Mouse (Mus musculus) forebrain, embryonic 14.5 days (tissue): ENCODE data around the gene Slc31a2. TPM values are rescaled to one million over a fixed set of nuclear protein-coding genes. Genes with fewer than 3 reads are reported as not detected.
"Not testable (repeated sequence)": the region's sequence is repeated elsewhere in the genome, so short reads cannot be mapped to it uniquely, and the experiment has no call there.

Source experiments
- ATAC-seq: fragments of 200-750 bp; cut with Nextera tagmentation; 2 replicates; pipeline ENCODE4 v1.8.0; 2017; ENCODE audit warnings: mild to moderate bottlenecking, moderate library complexity
- DNase-seq: peaks from one replicate; pipeline ENCODE4 v3.0.0-alpha.2; 2015; ENCODE audit warnings: low spot score
- H3K27ac ChIP-seq: fragments of 300-500 bp; sonication (generic); 2 replicates; pipeline ENCODE4 v1.5.1; 2014; ENCODE audit warnings: low read depth, mild to moderate bottlenecking, control low read depth, low read length, moderate library complexity
- H3K27me3 ChIP-seq: fragments of 300-500 bp; sonication (generic); replicated peaks from 2 replicates; pipeline ENCODE4 v1.6.1; 2014; ENCODE audit warnings: low read length, control low read depth, mixed read lengths; ENCODE audit not compliant: control insufficient read depth, insufficient read depth
- H3K36me3 ChIP-seq: fragments of 300-500 bp; sonication (generic); 2 replicates; pipeline ENCODE4 v1.6.1; 2014; ENCODE audit warnings: low read length, control low read depth; ENCODE audit not compliant: control insufficient read depth, insufficient read depth
- H3K4me1 ChIP-seq: fragments of 300-500 bp; sonication (generic); 2 replicates; pipeline ENCODE4 v1.6.1; 2014; ENCODE audit warnings: antibody characterized with exemption, low read length, control low read depth; ENCODE audit not compliant: control insufficient read depth, insufficient read depth
- H3K4me2 ChIP-seq: fragments of 300-500 bp; sonication (generic); 2 replicates; pipeline ENCODE4 v1.6.1; 2014; ENCODE audit warnings: mild to moderate bottlenecking, control low read depth, low read length
- H3K4me3 ChIP-seq: fragments of 300-500 bp; sonication (generic); 2 replicates; pipeline ENCODE4 v1.5.1; 2014; ENCODE audit warnings: low read depth, low read length, control low read depth
- H3K9ac ChIP-seq: fragments of 300-500 bp; sonication (generic); 2 replicates; pipeline ENCODE4 v1.6.1; 2014; ENCODE audit warnings: mild to moderate bottlenecking, low read length, control low read depth, moderate library complexity
- H3K9me3 ChIP-seq: fragments of 300-500 bp; sonication (generic); replicated peaks from 2 replicates; pipeline ENCODE4 v1.6.1; 2016; ENCODE audit warnings: low read length, control low read depth, mixed read lengths; ENCODE audit not compliant: control insufficient read depth
- whole genome bisulfite sequencing: fragments of 180-500 bp; shearing (Covaris S2); extraction: QIAGEN DNeasy Blood & Tissue Kit; methylation state at CpG from one replicate; pipeline ENCODE4 v1.1.7; 2014; 5-methylcytosine and 5-hydroxymethylcytosine counted together
- polyA plus RNA-seq: library from polyadenylated mRNA; unstranded; fragments of >200 nt; fragmentation: Nextera tagmentation; extraction: Ambion mirVana; gene quantifications from 2 replicates; pipeline ENCODE4 v1.2.1, GENCODE M21; 2014

The Slc31a2 gene
- polyA plus RNA-seq, 1 experiment from 2014 or later, result 4.0 TPM

DNA sequence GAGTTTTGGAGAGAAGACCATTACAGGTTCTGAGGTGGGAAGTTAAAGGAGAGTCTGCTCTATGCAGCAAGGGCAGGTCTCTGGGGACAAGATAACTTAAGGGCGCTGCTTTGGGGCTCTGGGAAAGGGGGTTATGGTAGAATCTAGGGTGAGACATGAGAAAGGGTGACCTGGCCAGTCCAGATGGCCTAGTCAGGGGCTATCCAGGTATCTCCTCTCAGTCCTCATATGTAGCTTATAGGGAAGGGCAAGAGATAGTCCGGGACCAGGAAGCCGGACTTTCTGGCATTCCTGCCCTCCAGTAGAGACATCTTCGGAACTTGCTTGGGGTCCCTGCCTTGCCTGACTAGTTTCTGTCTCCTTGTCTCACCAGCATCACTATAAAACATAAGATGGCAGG is 10.6 kb upstream of the Slc31a2 start:
- 90% methylated on average over 4 of the region's 4 CpGs for WGBS
- no peak for DNase-seq
- ATAC-seq, result no peak

GRCm38 (mm10) chr4:62254551-62254950 is 7.8 kb upstream of the Slc31a2 start:
- Histone ChIP-seq H3K4me2 (no peak overlapping the region), H3K27ac (no peak overlapping the region), H3K4me1 (no peaks in the 10 kb centered on the region), H3K4me3 (no peak overlapping the region), H3K27me3 (no peaks in the 10 kb centered on the region), H3K9me3 (no peaks in the 10 kb centered on the region), H3K36me3 (no peaks in the 10 kb centered on the region), H3K9ac (no peak overlapping the region)
- ATAC-seq (no peak), DNase-seq (no peak)
- 65% methylated on average over 8 of the region's 8 CpGs for WGBS

More for the DNA sequence above, 10.6 kb upstream of the Slc31a2 start:
- H3K4me3 ChIP-seq, result no peak overlapping the region
- H3K27ac ChIP-seq, result no peak overlapping the region
- H3K9me3 ChIP-seq, result no peaks in the 10 kb centered on the region
- no peak overlapping the region for H3K4me2 ChIP-seq
- H3K27me3 ChIP-seq, result no peaks in the 10 kb centered on the region
- no peaks in the 10 kb centered on the region for H3K4me1 ChIP-seq
- no peaks in the 10 kb centered on the region for H3K36me3 ChIP-seq
- H3K9ac ChIP-seq, result no peak overlapping the region

GRCm38 (mm10) chr4:62256931-62257330 is 5.4 kb upstream of the Slc31a2 start:
- DNase-seq, result no peak
- 36% methylated on average over 8 of the region's 8 CpGs for WGBS
- no peak overlapping the region for H3K4me3 ChIP-seq

GRCm38 (mm10) chr4:62263133-62263844 is 927 bp downstream of the Slc31a2 start:
- no peaks in the 10 kb centered on the region for H3K27me3 ChIP-seq
- 37% methylated on average over 7 of the region's 7 CpGs for WGBS
- H3K9ac ChIP-seq, result no peak overlapping the region
- H3K9me3 ChIP-seq, result no peaks in the 10 kb centered on the region
- ATAC-seq (no peak), DNase-seq (peak; percentile 44)
- H3K4me1 ChIP-seq, result no peaks in the 10 kb centered on the region
- no peaks in the 10 kb centered on the region for H3K36me3 ChIP-seq
- H3K4me3 ChIP-seq, result no peak overlapping the region
- no peak overlapping the region for H3K27ac ChIP-seq
- no peak overlapping the region for H3K4me2 ChIP-seq

More at GRCm38 (mm10) chr4:62256931-62257330, 5.4 kb upstream of the Slc31a2 start:
- Histone ChIP-seq H3K36me3 (no peaks in the 10 kb centered on the region), H3K9me3 (no peaks in the 10 kb centered on the region), H3K9ac (no peak overlapping the region), H3K4me2 (no peak overlapping the region), H3K4me1 (no peaks in the 10 kb centered on the region), H3K27me3 (no peaks in the 10 kb centered on the region), H3K27ac (no peak overlapping the region)
- ATAC-seq, result no peak

GRCm38 (mm10) chr4:62265154-62265836 is 2.9 kb downstream of the Slc31a2 start:
- Histone ChIP-seq H3K4me2 (no peak overlapping the region), H3K4me3 (no peak overlapping the region), H3K9ac (no peak overlapping the region), H3K4me1 (no peaks in the 10 kb centered on the region), H3K27ac (no peak overlapping the region), H3K27me3 (no peaks in the 10 kb centered on the region), H3K9me3 (no peaks in the 10 kb centered on the region), H3K36me3 (no peaks in the 10 kb centered on the region)
- 80% methylated on average over 10 of the region's 10 CpGs for WGBS
- ATAC-seq, result no peak
- DNase-seq, result no peak

- not testable (repeated sequence) for ATAC-seq, H3K4me3 ChIP-seq, H3K4me2 ChIP-seq, H3K27me3 ChIP-seq, H3K9me3 ChIP-seq, H3K36me3 ChIP-seq, H3K27ac ChIP-seq, H3K9ac ChIP-seq, H3K4me1 ChIP-seq, DNase-seq
- 80% methylated on average over 7 of the region's 7 CpGs for WGBS
These were observed 3.7 kb downstream of the Slc31a2 start for GRCm38 (mm10) chr4:62266016-62266415.

- H3K27ac ChIP-seq, result no peak overlapping the region
- no peak overlapping the region for H3K9ac ChIP-seq
- H3K4me2 ChIP-seq, result no peak overlapping the region
- H3K4me1 ChIP-seq, result no peaks in the 10 kb centered on the region
- H3K27me3 ChIP-seq, result no peaks in the 10 kb centered on the region
- ATAC-seq (no peak), DNase-seq (no peak)
- 80% methylated on average over 10 of the region's 10 CpGs for WGBS
- no peak overlapping the region for H3K4me3 ChIP-seq
- H3K9me3 ChIP-seq, result no peaks in the 10 kb centered on the region
- no peaks in the 10 kb centered on the region for H3K36me3 ChIP-seq
These were observed 4.7 kb downstream of the Slc31a2 start for GRCm38 (mm10) chr4:62267101-62267500.

DNA sequence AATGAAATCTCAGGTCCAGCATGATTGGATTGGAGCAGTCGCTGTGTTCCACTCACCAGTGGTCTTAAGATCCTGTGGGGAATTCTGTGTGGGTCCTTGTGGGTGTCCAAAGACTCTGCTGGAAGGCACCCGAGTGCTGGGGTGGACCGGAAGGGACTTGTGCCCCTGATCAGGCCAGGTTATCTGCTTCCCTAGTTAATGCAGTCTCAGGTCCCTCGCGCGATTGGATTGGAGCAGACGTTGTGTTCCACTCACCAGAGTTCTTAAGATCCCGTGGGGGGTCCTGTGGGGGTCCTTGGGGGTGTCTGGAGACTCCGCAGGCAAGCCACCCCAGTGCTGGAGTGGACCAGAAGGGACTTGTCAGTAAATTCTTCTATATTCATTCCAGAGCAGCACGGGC is 10.3 kb downstream of the Slc31a2 start:
- H3K36me3 ChIP-seq, result no peaks in the 10 kb centered on the region
- H3K9me3 ChIP-seq, result no peaks in the 10 kb centered on the region
- no peak overlapping the region for H3K27ac ChIP-seq
- H3K4me3 ChIP-seq, result no peak overlapping the region
- no peak for ATAC-seq
- WGBS, result 91% methylated on average over 10 of the region's 10 CpGs
- H3K27me3 ChIP-seq, result no peaks in the 10 kb centered on the region
- DNase-seq, result no peak
- H3K9ac ChIP-seq, result no peak overlapping the region
- H3K4me1 ChIP-seq, result peaks cover 6% of the 10 kb centered on the region
- H3K4me2 ChIP-seq, result no peak overlapping the region

DNA sequence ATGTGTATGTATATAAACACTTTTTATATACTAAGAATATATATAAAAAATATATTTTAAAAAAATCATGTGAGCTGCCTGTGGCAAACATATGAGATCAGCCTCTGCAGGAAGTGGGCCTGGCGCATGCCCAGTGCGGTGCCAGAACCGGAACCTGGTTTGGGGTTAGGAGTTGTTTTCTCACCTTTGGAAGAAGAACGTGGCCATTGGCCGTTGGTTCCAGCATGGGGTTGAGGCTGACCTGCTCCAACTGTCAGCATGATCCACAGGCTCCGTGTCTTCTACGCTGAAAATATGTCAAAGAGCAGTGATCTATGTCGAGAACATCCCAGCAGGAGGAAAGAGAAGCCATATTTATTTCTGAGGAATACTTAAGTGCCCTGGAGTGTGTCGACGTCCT is 11.6 kb downstream of the Slc31a2 start:
- H3K9ac ChIP-seq, result no peak overlapping the region
- H3K4me2 ChIP-seq, result no peak overlapping the region
- no peak overlapping the region for H3K4me3 ChIP-seq
- DNase-seq (no peak), ATAC-seq (no peak)
- H3K27me3 ChIP-seq, result no peaks in the 10 kb centered on the region
- WGBS, result 93% methylated on average over 10 of the region's 10 CpGs
- no peak overlapping the region for H3K27ac ChIP-seq
- H3K36me3 ChIP-seq, result no peaks in the 10 kb centered on the region
- peaks cover 6% of the 10 kb centered on the region for H3K4me1 ChIP-seq
- no peaks in the 10 kb centered on the region for H3K9me3 ChIP-seq
